In genomic region chr9:50527860-50528259, GRCm38 (mm10) we compare ENCODE assay signal across 8 mouse cellular contexts. TPM values are rescaled to one million over a fixed set of nuclear protein-coding genes. Genes with fewer than 3 reads are reported as not detected.
DNase-seq lines count a peak whose midpoint lies in the region; ATAC-seq lines count a peak whose summit lies in the region.

No protein-coding gene starts in this region.

- H3K27ac ChIP-seq in heart, embryonic 11.5 days (ENCODE audit: low read depth, low read length), result no peak overlapping the region
- no peak overlapping the region for H3K27ac ChIP-seq in forebrain, embryonic 11.5 days (ENCODE audit: low read depth, low read length)
- no peak overlapping the region for H3K27ac ChIP-seq in liver, embryonic 11.5 days (ENCODE audit: low read depth, low read length)

- H3K4me3 ChIP-seq in heart, embryonic 11.5 days (ENCODE audit: low read depth, low read length), result peak overlapping the region; percentile 73
- H3K4me3 ChIP-seq in forebrain, embryonic 11.5 days (ENCODE audit: low read depth, low read length), result peak overlapping the region; percentile 79
- H3K4me3 ChIP-seq in liver, embryonic 11.5 days (ENCODE audit: low read depth, low read length), result peak overlapping the region; percentile 77

- peaks cover 5% of the 10 kb centered on the region for H3K4me1 ChIP-seq in heart, embryonic 11.5 days (ENCODE audit: control insufficient read depth, insufficient read depth, low read length)
- H3K4me1 ChIP-seq in forebrain, embryonic 11.5 days (replicated peaks; ENCODE audit: control insufficient read depth, insufficient read depth, low read length), result no peaks in the 10 kb centered on the region
- H3K4me1 ChIP-seq in liver, embryonic 11.5 days (replicated peaks; ENCODE audit: control insufficient read depth, insufficient read depth, low read length), result peaks cover 9% of the 10 kb centered on the region

- H3K27me3 ChIP-seq in heart, embryonic 11.5 days (ENCODE audit: control insufficient read depth, insufficient read depth, low read length), result no peaks in the 10 kb centered on the region
- no peaks in the 10 kb centered on the region for H3K27me3 ChIP-seq in forebrain, embryonic 11.5 days (ENCODE audit: control insufficient read depth, insufficient read depth, low read length)
- no peaks in the 10 kb centered on the region for H3K27me3 ChIP-seq in liver, embryonic 11.5 days (replicated peaks; ENCODE audit: control insufficient read depth, insufficient read depth, low read length)
- H3K27me3 ChIP-seq in splenic B cell, adult 2 months (ENCODE audit: control insufficient read depth, insufficient read depth, low read length, poor library complexity, severe bottlenecking), result no peaks in the 10 kb centered on the region

- H3K9ac ChIP-seq in heart, embryonic 11.5 days (ENCODE audit: low read depth, low read length), result peak overlapping the region; percentile 90
- H3K9ac ChIP-seq in forebrain, embryonic 11.5 days (ENCODE audit: low read length), result peak overlapping the region; percentile 70
- H3K9ac ChIP-seq in liver, embryonic 11.5 days (ENCODE audit: low read depth, low read length), result peak overlapping the region; percentile 86

- H3K36me3 ChIP-seq in heart, embryonic 11.5 days (ENCODE audit: control insufficient read depth, insufficient read depth, low read length), result no peaks in the 10 kb centered on the region
- no peaks in the 10 kb centered on the region for H3K36me3 ChIP-seq in forebrain, embryonic 11.5 days (ENCODE audit: control insufficient read depth, insufficient read depth, low read length)
- H3K36me3 ChIP-seq in liver, embryonic 11.5 days (ENCODE audit: control insufficient read depth, insufficient read depth, low read length), result no peaks in the 10 kb centered on the region; the same call in 1 of the 2 replicates
- peaks cover 5% of the 10 kb centered on the region; the same call in 1 of the 2 replicates for H3K36me3 ChIP-seq in splenic B cell, adult 2 months (ENCODE audit: control insufficient read depth, insufficient read depth, low read length, poor library complexity, severe bottlenecking)

- H3K9me3 ChIP-seq in heart, embryonic 11.5 days (replicated peaks; ENCODE audit: control insufficient read depth, low read length), result no peaks in the 10 kb centered on the region
- H3K9me3 ChIP-seq in forebrain, embryonic 11.5 days (ENCODE audit: control insufficient read depth, low read length), result no peaks in the 10 kb centered on the region
- H3K9me3 ChIP-seq in liver, embryonic 11.5 days (ENCODE audit: control insufficient read depth, low read length), result no peaks in the 10 kb centered on the region

- H3K4me2 ChIP-seq in heart, embryonic 11.5 days, result peak overlapping the region; percentile 77
- H3K4me2 ChIP-seq in forebrain, embryonic 11.5 days (ENCODE audit: low read depth, low read length, severe bottlenecking), result peak overlapping the region; percentile 47
- H3K4me2 ChIP-seq in liver, embryonic 11.5 days, result peak overlapping the region; percentile 79

- ATAC-seq in heart, embryonic 11.5 days (replicated peaks; ENCODE audit: insufficient number of reproducible peaks, low FRiP score, low TSS enrichment), result no peak
- peak; percentile 18; the same call in 1 of the 2 replicates for ATAC-seq in forebrain, embryonic 11.5 days (replicated peaks; ENCODE audit: low FRiP score)
- no peak for ATAC-seq in liver, embryonic 11.5 days (replicated peaks; ENCODE audit: low FRiP score)

- WGBS in heart, embryonic 11.5 days (ENCODE audit: insufficient replicate concordance), result 41% methylated on average over 7 of the region's 7 CpGs
- 50% methylated on average over 7 of the region's 7 CpGs for WGBS in forebrain, embryonic 11.5 days
- 34% methylated on average over 7 of the region's 7 CpGs for WGBS in liver, embryonic 11.5 days

- no peak for DNase-seq in heart, adult 8-10 months (ENCODE audit: low spot score)
- peak; percentile 61 for DNase-seq in CD4-positive helper T cell, adult 2 months (ENCODE audit: low read depth, low spot score)
- no peak for DNase-seq in forebrain, embryonic 11.5 days (ENCODE audit: low spot score)
- DNase-seq in liver, embryonic 11.5 days (ENCODE audit: low spot score), result no peak
- peak; percentile 63 for DNase-seq in splenic B cell, adult 2 months (ENCODE audit: low read depth, low spot score)
- no peak for DNase-seq in left cerebral cortex, adult 9 months (ENCODE audit: low spot score in 2 of 2)
- DNase-seq in ovary, postnatal 36 days (ENCODE audit: low spot score), result no peak

RNA-seq across cellular contexts. Expression of gene Pts, which starts 0.7 kb away (rescaled TPM):
- 83.3 and 87.9 TPM in 2 replicates for polyA plus RNA-seq in heart, embryonic 11.5 days (2014; fragmentation: Nextera tagmentation; extraction: Ambion mirVana)
- total RNA-seq in heart, adult 8-10 months (2022), result 10 to 100 TPM; 30.9 to 41.7 (median 36.7) TPM
- polyA plus RNA-seq in forebrain, embryonic 11.5 days (2014; fragmentation: Nextera tagmentation; extraction: Ambion mirVana), result 77.5 and 93.5 TPM in 2 replicates
- polyA plus RNA-seq in liver, embryonic 11.5 days (2014; fragmentation: Nextera tagmentation; extraction: Ambion mirVana), result 69.4 and 70.1 TPM in 2 replicates

RNA-seq across cellular contexts. Expression of gene Il18, which starts 26.8 kb away (rescaled TPM):
- polyA plus RNA-seq in heart, embryonic 11.5 days (2014; fragmentation: Nextera tagmentation; extraction: Ambion mirVana), result 5.5 and 5.8 TPM in 2 replicates
- 1 to 10 TPM in 3 of 4 experiments, under 1 TPM in 1; 0.54 to 2.0 (median 1.5) TPM for total RNA-seq in heart, adult 8-10 months (2022)
- polyA plus RNA-seq in forebrain, embryonic 11.5 days (2014; fragmentation: Nextera tagmentation; extraction: Ambion mirVana), result 9.6 and 10.3 TPM in 2 replicates
- polyA plus RNA-seq in liver, embryonic 11.5 days (2014; fragmentation: Nextera tagmentation; extraction: Ambion mirVana), result 3.0 and 3.4 TPM in 2 replicates

RNA-seq across cellular contexts. Expression of gene Bco2, which starts 27.1 kb away (rescaled TPM):
- polyA plus RNA-seq in heart, embryonic 11.5 days (2014; fragmentation: Nextera tagmentation; extraction: Ambion mirVana), result 0.10 and 0.20 TPM in 2 replicates
- total RNA-seq in heart, adult 8-10 months (2022), result under 1 TPM; 0.24 to 0.50 (median 0.45) TPM
- polyA plus RNA-seq in forebrain, embryonic 11.5 days (2014; fragmentation: Nextera tagmentation; extraction: Ambion mirVana), result 0.33 and 0.63 TPM in 2 replicates
- 0.22 and 0.27 TPM in 2 replicates for polyA plus RNA-seq in liver, embryonic 11.5 days (2014; fragmentation: Nextera tagmentation; extraction: Ambion mirVana)

RNA-seq across cellular contexts. Expression of gene Tex12, which starts 33.3 kb away (rescaled TPM):
- polyA plus RNA-seq in heart, embryonic 11.5 days (2014; fragmentation: Nextera tagmentation; extraction: Ambion mirVana), result not detected in 2 replicates
- total RNA-seq in heart, adult 8-10 months (2022), result not detected
- polyA plus RNA-seq in forebrain, embryonic 11.5 days (2014; fragmentation: Nextera tagmentation; extraction: Ambion mirVana), result 0.28 TPM in 1 of 2 replicates, not detected in the other
- not detected in 2 replicates for polyA plus RNA-seq in liver, embryonic 11.5 days (2014; fragmentation: Nextera tagmentation; extraction: Ambion mirVana)

RNA-seq across cellular contexts. Expression of gene Plet1, which starts 33.5 kb away (rescaled TPM):
- polyA plus RNA-seq in heart, embryonic 11.5 days (2014; fragmentation: Nextera tagmentation; extraction: Ambion mirVana), result 0.23 and 1.0 TPM in 2 replicates
- total RNA-seq in heart, adult 8-10 months (2022), result 1 to 10 TPM in 3 of 4 experiments, under 1 TPM in 1; 0.87 to 2.5 (median 1.8) TPM
- polyA plus RNA-seq in forebrain, embryonic 11.5 days (2014; fragmentation: Nextera tagmentation; extraction: Ambion mirVana), result 0.21 TPM in 1 of 2 replicates, not detected in the other
- polyA plus RNA-seq in liver, embryonic 11.5 days (2014; fragmentation: Nextera tagmentation; extraction: Ambion mirVana), result 0.53 and 0.55 TPM in 2 replicates

Comparison
In these comparisons a context has a peak if more than half of its experiments do, and no peak if none do; other contexts are left out.
1. DNase-seq: peak in CD4-positive helper T cell, adult 2 months (single experiment) and splenic B cell, adult 2 months (single experiment); none in heart, adult 8-10 months (single experiment), forebrain, embryonic 11.5 days (single experiment), liver, embryonic 11.5 days (single experiment), left cerebral cortex, adult 9 months (0 of 2) and ovary, postnatal 36 days (single experiment).
2. Peak in every context shown above with its lines, with median percentiles within 50 percentile points of each other: H3K4me2 ChIP-seq, H3K4me3 ChIP-seq and H3K9ac ChIP-seq.